Mouse (Mus musculus) A20 (cell line): ENCODE measurements around the gene Pxn.

ENCODE experiments used
- DNase-seq: peaks from one replicate; pipeline ENCODE4 v3.0.0-alpha.2; 2011; ENCODE audit warnings: low read depth, low spot score

Pxn gene

DNA sequence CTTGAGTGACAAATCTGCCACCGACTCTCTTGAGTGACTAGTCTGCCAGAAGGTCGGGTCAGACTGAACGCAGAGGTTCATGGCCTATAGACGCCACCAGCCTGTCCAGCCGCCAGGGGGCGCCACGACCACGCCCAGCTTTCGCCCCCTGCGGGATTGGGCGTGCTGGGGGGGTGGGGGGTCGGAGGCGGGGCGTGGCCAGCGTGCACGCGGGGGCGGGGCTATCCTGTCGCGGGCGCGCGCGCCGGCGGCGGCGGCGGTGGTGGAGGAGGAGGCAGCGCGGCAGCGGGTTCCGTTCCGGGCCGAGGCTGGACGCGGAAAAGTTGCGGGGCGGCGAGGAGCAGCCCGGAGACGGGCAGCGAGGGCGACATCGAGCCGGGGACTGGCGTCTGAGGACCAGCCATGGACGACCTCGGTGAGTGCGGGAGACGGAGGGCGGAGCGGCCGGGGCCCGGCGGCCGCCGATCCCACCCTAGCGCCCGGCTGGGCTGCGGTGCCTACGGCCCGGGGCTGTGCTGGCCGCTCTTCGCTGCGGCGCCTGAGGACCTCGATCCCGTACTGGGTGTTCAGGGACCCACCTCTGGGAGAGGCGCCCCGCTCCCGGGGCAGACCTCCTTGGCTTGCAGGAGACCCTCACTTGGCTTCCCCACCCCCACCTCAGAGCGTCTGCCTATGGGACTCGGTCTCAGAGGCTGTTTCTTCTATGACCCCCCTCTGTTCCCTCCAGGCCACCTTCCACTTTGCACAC, at the start of gene Pxn:
Pxn (plus strand) TSS at position 223 of the 748 bp plus-strand sequence.
- peak; percentile 89 for DNase-seq

DNA sequence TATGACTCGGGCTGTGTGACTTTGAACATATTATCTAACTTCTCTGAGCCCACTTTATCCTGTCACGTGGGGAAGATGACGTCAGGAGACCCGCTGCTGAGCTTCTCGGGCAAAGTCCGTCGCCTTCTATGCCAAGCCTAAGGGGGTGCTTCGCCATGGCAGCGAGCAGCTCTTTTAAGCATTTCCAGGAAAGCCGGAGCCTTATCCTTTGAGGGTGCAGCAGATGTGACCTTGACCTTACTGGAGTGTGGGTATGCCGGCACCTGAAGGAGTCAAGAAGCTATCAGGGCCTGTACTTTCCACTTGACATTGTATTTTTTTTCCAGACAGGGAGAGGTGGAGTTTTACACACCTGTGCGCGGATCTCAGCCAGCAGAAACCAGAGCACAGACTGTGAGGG, 47.6 kb upstream of the Pxn start:
- DNase-seq: no peak

DNA sequence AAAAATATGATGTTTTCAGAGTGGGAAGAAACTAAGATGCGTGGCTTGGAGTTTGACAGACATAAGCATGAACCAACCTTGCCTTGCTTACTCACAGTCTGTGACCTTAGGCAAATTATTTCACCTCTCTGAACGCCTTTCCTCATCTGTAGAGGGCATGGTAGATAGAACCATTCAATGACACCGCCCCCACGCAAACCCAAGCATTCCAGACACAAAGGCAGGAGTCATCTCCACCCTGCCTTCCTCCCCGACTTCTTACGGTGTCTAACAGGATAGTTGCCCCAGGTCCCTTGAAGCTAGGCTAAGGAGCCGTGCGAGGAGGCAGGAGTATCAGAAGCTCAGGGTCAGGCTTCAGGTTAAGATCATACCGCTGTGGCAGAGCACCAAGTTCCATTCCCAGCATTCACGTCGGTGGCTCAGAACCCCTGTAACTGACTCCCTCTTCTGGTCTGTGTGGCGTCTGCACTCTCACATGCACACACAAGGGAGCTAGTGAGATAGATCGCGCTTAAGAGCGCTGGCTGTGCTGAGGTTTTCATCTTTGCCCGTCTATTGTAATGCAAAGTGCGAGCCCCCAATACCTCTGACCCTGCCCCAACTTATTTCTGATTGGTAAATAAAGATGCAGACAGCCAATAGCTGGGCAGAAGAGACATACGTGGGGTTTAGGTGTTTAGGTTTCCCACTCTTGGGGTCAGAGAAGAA, 41.9 kb upstream of the Pxn start:
- DNase-seq: no peak

DNA sequence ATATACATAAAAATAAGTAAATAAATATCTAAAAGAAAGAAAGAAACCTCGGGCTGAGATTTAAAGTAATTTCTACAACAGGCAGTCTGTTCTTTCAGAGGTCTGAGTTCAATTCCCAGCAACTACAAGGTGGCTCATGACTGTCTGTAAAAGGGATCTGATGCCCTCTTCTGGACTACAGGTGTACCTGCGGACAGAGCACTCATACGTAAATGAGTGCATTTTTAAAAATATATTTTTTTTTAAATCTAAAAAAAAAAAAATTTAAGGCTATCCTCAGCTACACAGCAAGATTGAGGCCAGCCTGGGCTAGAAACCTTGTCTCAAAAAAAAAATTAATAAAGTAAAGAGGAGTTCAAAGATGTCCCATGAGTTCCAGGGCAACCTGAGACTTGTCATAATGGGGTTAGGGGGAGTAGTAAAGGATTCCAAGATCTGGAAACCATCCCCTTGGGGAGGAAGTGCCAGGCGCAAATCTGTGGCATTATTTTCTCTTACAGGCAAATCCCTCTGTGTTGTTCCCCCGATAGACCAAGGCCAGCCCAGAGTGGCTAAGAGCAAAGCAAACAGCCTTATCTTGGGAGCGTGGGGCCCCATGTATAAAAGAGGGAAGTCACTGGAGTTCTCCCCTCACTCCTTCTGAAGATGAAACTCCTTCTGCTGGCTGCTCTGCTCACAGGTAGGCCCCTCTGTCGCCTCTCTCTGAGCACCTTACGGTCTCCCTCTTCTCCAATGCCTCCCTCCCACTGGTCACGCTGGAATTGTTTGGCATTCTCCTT, 40.6 kb upstream of the Pxn start, which contains the start of gene Pla2g1b:
Pla2g1b (plus strand) TSS at position 621 of the 779 bp plus-strand sequence.
- peak; percentile 51 for DNase-seq

DNA sequence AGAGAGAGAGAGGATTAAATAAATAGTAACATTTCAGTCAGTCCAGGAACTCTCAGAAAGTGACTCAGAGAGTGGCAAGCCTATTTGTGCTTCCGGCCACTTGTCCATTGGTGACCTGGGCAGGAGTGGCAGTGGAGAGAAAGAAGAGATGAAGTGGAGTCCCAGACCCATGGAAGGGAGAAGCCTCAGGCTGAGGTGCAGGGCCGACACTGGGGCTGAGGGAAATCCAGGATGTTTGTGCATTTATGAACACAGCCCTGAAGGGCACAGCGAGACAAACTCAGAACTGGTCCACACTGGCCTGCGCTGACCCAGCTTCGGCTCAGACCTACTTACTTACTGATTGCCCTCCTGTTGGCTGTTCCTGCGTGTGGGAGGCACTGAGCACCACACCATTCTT, 36.7 kb upstream of the Pxn start:
- DNase-seq: no peak

DNA sequence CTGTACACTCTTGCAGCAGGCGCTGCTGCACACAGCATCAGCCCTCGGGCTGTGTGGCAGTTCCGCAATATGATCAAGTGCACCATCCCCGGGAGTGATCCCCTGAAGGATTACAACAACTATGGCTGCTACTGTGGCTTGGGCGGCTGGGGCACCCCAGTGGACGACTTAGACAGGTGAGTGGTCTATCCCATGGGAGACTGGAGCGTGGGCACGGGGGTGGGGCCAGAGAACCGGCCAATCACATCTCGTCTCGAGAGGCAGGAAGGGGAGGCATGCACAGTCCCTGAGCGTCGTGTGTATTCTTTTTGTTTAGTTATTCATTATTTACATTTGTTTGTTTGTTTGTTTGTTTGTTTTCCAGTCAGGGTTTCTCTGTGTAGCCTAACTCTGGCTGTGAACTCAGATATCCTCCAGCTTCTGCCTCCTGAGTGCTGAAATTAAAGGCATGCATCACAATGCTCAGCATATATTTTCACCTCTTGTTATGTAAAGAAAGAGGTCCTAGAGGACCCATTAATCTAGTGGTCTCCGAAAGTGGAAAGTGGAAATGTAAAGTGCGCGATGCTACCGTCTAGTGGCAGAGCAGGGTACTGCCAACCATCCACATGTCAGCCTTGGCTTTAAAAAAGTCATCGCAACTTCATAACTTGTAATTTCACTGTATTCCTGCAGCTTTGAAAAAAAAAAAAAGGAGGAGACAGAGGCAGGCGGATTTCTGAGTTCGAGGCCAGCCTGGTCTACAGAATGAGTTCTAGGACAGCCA, 35.5 kb upstream of the Pxn start:
- peak; percentile 65 for DNase-seq

DNA sequence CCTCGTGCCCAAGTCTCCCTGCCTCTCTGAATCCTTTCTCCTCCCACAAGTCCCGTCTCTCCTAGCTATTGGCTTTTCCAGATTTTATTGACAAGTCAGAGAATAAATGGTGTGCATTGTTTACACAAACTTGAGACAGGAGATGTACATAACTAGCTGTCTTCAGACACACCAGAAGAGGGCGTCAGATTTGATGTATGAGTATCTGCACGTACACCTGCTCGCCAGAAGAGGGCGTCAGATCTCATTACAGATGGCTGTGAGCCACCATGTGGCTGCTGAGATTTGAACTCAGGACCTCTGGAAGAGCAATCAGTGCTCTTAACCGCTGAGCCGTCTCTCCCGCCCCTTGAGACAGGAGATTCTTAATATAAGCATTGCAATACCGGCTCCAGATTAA, 33.3 kb upstream of the Pxn start:
- DNase-seq: peak; percentile 63

DNA sequence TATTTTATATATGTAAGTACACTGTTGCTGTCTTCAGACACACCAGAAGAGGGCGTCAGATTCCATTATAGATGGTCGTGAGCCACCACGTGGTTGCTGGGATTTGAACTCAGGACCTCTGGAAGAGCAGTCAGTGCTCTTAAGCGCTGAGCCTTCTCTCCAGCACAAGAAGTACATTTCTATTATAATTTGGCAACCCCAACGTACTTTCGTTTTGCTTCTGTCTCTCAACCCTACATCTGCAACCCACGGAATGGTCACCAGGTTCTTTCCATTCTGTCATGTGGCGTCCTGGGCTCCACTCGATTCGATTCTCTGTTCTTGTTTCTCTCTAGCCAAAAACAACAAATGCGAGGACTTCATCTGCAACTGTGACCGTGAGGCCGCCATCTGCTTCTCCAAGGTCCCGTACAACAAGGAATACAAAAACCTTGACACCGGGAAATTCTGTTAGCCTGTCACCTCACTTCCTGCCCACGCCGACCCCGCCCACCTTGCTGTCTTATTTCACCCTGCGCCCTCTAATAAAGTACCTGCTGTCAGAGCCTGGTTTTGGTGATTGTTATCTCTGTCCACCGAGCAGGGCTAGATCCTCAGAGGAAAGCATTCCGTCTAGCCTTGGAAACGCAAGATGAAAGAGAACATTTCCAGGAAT, 32.2 kb upstream of the Pxn start:
- peak; percentile 68 for DNase-seq

DNA sequence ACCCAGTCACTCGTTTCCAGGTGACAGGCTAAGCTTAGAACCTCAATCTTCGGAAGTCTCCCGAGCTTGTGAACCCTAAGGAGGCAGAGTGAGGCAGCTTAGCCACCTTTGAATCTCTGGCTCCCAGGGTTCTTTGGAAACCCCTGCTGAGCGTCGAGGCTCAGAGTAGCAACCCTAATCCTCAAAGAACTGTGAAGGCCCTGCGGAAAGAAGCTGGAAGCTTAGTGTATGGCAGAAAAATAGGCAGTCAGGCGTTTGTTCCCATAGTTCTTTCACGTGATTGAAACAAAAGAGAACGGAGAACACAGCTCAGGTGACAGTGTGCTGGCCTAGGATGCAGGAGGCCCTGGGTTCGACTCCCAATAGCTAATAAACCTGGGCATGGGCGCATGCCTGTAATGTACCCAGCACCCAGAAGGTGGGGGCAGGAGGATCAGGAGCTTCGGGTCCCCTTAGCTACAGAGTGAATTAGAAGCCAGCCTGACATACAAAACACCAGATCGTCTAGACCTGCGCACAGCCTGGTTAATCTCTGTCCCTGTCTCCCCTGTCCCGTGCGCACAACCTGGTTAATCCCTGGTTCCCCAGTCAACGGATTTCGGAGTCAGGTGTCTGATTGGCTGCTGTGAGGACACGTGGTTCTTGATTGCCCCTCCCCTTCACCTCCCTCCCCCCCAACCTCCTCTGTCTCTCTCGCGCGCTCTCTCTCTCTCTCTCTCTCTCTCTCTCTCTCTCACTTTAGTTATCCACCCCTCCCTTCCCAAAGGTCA, 31.0 kb upstream of the Pxn start:
- DNase-seq: peak; percentile 28

DNA sequence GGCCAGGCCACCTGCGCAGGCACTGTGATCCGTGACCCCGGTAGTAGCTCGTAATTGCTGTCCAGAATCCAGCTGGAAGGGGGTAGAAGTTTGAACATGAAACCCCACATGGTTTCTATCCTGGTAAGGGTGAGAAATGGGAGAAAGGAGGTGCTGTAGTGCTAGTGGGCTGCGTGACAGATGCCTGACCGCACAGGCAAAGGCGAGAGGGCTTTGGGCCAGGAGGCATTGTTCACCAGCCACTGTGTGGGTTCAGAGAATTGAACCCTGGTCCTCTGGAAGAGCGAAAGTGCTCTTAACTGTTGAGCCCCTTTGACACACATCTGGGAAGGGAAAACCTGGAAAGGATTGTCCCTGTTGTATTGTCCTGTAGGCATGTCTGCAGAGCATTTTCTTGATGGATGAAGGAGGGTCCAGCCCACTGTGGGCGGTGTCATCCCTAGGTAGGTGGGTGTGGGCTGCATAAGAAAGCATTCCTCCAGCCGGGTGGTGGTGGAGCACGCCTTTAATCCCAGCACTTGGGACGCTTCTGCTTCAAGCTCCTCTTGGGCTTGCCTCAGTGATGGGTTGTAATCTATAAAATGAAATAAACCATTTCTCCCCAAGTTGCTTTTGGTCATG, 30.3 kb upstream of the Pxn start:
- no peak for DNase-seq

DNA sequence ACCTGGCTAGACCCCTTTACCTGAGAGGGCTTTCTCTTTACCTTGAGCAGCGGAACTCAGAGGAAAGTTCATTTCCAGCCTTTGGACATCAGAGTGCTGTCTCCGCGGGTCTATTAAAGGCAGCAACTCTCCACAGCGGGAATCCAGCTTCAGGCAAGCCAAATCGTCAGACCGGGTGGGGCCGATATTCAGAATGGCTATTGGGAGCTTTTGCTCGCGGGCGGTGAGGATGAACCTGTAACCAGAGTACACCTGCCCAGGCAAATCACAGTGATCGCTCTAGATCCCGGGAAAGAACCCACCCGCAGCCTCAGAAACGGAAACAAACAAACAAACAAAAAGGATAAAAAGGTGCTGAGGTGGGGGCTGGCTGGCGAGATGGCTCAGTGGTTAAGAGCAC, 26.9 kb upstream of the Pxn start:
- DNase-seq: no peak

DNA sequence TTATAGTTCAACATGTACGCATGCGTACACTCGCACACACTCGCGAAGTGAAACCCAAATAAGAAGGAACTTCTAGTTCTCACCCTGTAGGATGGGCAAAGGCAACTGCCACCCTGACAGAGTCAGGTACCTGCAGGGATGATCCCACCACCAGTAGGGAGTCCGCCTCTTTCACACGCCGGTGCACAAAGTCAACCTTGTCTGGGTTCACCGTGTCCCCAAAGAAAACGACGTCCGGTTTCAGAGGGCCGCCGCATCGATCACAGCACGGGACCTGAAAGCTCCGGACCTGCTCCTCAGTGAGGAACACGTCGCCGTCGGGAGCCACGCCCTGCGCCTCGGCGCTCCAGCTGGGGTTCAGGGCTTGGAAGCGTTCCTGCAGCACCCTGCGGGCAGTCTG, 26.4 kb upstream of the Pxn start:
- DNase-seq: no peak

DNA sequence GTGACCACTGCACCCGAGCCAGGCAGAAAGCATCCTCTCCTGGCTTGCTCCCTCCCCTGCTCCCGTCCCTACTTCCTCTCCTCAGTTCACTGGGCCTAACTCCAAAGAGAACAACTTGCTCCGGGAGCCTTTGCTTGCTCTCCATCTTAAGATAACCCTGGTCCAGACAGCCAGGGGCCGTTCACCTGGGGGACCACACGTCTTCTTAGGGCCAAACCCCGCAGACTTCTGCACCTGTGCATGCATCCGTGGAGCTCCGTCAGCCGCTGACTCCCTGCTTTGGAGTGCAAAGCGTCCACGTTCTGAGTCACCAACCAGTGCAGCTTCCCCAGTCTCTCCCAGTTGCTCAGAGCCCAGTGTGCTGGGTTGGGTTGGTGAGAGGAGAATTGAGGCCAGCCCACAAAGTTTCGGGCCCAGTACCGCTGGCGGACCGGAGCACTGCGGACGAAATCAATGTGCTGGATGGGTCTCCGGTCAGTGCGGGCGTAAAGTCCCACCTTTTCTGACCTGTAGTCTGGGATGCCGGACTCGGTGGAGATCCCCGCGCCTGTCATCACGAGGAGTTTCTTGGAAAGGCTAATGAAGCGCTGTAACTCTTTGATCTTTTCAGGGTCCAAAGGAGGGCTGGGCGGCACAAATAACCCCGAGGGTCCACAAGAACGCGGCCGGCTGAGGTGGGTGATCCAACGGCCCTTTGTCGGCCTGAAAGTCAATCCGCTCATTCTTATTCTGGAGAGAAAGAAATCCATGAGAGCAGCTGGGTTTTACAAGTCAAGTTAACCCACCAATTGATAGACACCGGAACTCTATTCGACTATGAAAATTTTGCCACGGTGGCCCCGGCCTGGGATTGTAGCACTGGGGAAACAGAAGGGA, 23.8 kb upstream of the Pxn start:
- no peak for DNase-seq

DNA sequence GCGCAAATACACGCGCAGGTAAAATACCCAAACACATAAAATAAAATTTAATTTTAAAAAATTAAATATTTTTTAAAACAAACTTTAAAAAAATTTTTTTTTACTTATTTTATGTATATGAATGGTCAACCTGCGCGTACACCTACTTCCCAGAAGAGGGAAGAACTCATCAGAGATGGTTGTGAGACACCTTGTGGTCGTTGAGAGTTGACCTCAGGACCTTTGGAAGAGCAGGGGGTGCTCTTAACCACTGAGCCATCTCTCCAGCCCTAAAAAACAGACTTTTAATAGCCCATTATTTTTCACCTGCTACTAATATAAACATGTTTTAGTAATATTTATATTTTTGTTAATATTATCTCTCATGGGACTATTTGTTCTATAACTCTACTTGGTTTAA, 23.1 kb upstream of the Pxn start:
- DNase-seq: peak; percentile 52

DNA sequence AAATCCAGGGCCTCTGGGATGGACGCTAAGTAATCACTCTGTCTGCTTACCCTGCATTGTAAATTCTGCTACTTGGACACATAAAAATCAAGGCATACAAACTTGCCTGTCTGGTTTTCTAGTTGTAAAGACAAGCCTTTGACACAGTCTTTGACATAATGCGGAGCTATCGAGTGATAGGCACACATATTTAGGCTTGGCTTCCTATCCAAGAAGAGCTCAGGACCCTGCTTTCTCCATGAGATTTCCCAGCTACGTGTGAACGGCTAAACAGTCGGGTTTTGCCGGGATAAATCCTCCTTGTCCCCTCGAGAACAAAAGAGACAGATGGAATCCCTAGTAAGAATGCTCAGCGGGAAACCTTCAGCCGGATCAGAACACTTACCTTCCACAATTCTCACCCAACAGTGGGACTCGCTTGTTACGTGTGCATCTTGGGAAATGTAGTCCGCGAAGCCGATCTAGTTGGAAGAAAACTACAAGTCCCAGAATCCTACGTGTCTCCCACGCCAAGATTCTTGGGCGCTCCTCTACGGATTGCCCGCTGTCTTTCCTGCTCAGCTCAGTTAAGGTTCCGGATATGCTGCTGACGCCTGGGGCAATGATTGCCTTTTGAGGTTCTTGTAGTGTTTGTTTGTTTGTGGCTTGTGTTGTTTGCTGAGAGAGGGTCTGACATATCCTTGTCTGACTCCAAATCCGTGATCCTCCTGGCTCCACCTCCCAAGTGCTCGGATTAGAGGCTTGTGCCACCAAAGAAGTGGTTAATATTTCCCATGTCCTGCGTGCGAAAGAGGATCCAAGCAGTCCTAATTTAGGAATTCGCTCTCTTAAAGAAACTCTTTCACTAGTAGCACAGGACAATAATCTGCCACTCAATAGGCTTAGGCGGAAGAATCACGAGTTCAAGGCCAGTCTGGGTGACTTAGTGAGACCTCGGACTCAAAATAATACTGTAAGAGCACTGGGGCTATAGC, 22.2 kb upstream of the Pxn start, which contains the start of gene Sirt4:
Sirt4 (minus strand) TSS at position 779 of the 974 bp plus-strand sequence.
- DNase-seq: peak; percentile 95

DNA sequence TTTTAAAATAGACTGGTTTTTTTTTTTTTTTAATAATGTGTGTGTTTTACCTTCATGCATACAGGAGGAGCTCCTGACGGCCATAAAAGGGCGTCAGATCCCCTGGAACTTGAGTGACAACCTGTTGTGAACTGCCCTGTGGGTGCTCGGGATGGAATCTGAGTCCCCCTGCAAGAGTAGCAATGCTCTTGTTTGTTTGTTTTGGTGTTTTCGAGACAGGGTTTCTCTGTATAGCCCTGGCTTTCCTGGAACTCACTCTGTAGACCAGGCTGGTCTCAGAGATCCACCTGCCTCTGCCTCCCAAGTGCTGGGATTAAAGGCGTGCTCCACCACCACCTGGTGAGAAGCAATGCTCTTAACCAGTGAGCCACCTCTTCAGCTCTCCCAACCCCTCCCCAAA, 21.5 kb upstream of the Pxn start:
- DNase-seq: no peak

DNA sequence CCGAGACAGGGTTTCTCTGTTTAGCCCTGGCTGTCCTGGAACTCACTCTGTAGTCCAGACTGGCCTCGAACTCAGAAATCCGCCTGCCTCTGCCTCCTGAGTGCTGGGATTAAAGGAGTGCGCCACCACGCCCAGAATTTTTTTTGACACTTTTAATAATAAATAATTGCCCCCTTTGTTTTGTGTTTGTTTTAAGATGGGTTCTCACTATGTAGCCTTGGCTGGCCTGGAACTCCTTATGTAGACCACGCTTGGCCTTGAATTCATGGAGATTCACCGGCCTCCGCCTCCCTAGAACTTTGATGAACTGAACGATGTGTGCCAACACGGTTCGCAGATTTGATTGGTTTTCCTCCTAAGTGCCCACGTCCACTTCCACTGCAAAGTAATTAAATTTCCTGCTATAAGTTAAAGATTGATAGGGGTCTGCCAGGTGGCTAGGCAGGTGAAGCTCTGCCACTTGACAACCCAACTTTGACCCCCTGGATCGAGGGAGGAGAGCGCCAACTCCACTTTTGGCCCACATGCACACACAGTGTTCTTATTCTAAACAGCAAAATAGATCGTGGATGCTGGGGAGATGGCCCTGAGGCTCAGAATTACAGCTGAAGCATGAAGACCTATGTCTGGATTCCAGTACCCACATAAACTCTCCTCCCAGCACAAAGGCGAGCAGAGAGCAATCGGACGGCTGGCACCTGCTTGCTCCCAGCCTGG, 20.8 kb upstream of the Pxn start:
- DNase-seq: no peak
